Mouse (Mus musculus) heart, adult 18-20 months (tissue): ENCODE measurements at regions not wholly inside any gene's neighbourhood (a gene's known extent, or its start where the extent isn't known, plus 50 kb on each side); places are given as distances from the start of the nearest gene placed in this dataset.
A peak's percentile ranks its signal among the peaks of the same experiment; 100 is the strongest.

ENCODE experiments used
- DNase-seq, 2 experiments: peaks; one replicate each; pipeline ENCODE4 v3.0.0; 2021 to 2022; ENCODE audit warnings: mixed read lengths in 1 of 2

- peak; percentile 40 to 82 for DNase-seq
Observed at GRCm38 (mm10) chr2:133020173-133020837, 74.6 kb upstream of the Fermt1 start.

GRCm38 (mm10) chr2:133021244-133021643 lies 75.5 kb upstream of the Fermt1 start:
- DNase-seq: no peak

- no peak for DNase-seq
Observed at GRCm38 (mm10) chr2:133027038-133027437, 81.3 kb upstream of the Fermt1 start.

DNA sequence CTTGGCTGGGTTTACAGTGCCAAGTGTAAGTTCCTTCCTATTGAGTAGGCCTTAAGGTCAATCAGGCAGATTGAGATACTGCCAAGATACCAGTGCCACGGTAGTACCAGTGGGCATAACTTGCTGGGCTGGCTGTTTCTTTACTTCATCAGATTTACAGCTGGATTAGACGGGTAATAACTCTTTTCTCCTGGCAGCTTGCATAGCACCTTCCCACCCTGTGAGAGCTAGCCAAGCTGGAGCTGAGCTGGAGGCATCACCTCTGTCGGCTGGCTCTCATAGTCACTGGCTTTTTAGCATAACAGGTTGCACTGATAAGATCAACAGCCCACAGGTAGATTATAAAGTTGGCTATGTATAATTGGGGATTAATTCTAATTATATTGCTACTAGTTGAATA lies 89.7 kb upstream of the Fermt1 start:
- DNase-seq: no peak

- DNase-seq: no peak
Observed at GRCm38 (mm10) chr2:133040708-133041107, 95.0 kb upstream of the Fermt1 start.

- no peak for DNase-seq
Observed at GRCm38 (mm10) chr2:133077698-133078356, 132.1 kb upstream of the Fermt1 start.

GRCm38 (mm10) chr2:133090976-133091375 lies 145.3 kb upstream of the Fermt1 start:
- DNase-seq: no peak

GRCm38 (mm10) chr2:133113642-133114041 lies 167.9 kb upstream of the Fermt1 start:
- peak; percentile 18 to 68 for DNase-seq

GRCm38 (mm10) chr2:133118651-133119050 lies 172.9 kb upstream of the Fermt1 start:
- no peak for DNase-seq

DNA sequence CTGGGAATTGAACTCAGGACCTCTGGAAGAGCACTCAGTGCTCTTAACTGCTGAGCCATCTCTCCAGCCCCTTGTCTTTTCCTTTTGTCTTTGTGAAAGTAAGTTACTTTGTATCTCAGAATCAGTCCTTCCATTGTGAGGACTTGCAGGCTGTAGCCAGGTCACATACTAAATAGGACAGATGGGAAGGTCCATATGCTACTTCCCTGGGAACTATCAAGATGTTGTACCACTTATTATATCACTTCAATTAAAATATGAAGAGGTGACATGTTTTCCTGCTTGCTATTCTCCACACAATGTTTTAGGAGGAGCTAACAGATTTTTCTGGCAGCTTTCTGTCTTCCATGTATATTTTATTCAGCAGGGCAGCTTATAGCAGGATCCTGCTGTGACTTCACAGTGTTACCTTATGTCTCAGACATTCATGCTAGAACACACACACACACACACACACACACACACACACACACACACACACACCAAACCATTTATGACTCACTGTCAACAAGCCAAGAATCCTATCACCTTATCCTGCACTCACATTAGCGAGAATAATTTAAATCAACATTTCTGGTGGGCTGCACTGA lies 179.6 kb upstream of the Fermt1 start:
- DNase-seq: no peak

DNA sequence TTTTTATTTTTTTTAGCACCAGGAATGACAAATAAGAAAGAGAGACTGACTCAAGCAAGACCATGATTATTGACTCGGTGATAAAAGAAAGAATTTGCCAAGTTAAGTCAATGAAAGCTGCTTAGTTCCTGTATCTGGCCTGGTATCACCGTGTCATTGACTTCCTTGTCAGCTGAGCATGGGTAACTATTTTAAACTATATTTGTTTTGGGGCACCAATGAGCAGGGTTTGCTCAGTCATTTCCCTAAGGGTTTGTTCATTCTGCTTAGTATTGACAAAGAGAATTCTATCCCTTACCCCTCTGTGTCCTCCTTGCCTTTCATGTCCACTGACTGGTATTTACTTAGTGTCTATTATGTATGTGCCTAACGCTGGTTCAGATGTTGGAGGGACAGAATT lies 189.2 kb upstream of the Fermt1 start:
- no peak for DNase-seq

GRCm38 (mm10) chr2:133138877-133139276 lies 193.2 kb upstream of the Fermt1 start:
- no peak for DNase-seq

DNA sequence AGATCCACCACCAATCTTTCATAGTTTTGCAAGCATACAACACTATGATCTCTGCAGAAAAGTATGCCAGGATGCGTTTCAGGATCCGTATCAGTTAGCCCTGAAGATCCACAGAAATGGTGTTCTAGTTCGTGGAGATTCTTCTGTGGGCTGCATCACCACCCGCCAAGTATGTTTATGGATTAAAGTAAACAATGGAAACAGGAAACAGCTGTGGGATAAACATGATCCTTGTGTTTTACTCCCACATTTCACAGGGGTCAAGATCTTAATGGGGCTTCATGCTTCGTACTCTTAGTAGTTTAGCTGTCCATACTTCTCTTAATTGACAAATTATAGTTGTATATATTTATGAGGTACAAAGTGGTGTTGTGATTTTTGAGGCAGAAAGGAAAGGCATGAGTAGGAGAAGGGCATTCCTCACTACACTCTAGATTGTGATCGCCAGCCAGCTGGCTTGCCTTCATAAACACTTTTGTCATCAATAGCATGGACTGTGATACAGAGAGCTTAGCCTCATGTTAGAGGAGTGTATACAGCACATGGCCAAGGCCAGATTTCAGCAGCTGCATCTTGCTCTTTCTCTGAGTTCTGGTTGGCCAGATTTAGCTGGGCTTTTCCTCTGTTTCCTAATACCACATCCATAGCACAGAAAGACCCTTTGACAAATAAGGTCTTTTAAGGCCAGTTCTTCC lies 195.8 kb upstream of the Fermt1 start:
- DNase-seq: no peak

DNA sequence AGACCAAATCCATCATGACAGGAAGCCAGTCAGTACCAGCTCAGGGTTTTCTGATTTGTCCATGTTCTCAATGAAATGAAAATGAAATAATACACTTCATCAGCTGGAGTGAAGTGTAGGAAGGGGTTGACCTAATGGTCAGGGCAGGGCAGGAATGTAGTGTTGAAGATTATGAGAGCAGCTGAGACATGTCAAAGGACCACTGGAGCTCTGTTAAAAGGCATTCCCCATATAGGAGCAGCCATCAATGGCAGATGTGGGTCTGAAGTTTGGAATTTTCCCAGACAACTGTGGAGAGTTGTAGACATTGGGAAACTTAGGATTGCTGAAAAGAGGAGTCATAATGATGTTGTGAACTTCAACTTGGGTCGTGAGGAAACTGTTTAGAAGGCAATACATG lies 206.8 kb upstream of the Fermt1 start:
- no peak for DNase-seq

DNA sequence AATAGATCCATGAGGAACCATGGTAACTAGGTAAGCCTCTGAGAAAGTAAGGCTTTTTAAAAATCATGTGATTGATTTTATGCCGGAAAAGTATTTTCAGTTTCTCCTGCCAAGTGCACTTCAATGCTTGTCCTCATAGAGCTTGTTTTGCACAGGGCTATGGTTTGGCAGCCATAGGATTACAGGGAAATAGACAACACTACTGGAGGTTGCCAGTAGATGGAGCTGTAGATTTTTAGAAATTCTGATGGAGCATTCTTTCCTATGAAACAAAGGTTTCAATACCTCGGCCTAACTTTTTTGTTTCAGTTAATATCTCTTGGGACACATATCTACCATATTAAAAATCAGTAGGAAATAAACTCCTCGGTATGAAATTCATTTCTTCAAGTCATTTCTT lies 210.8 kb upstream of the Fermt1 start:
- peak; percentile 4 to 31 for DNase-seq

- DNase-seq: no peak
Observed at GRCm38 (mm10) chr2:133158206-133158605, 212.5 kb upstream of the Fermt1 start.

DNA sequence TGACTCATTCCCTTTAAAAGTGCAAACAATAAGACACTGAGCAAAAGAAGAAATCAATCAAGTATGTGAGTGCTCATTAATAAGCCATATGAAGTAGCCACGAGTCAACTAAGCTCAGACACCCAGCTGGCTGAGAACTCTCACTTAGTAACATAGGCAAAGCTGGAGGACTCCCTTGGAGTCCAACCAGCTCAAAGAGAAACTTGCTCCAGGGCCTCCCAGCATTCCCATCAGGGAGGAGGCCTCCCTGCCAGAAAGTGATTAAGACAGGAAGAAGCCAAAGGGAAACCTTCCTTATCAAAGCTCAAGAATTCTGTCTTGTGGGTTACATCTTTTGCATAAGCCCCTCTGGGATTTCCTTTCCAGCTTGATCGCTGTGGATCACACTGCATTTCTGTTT lies 213.7 kb upstream of the Fermt1 start:
- DNase-seq: peak; percentile 22 to 29

DNA sequence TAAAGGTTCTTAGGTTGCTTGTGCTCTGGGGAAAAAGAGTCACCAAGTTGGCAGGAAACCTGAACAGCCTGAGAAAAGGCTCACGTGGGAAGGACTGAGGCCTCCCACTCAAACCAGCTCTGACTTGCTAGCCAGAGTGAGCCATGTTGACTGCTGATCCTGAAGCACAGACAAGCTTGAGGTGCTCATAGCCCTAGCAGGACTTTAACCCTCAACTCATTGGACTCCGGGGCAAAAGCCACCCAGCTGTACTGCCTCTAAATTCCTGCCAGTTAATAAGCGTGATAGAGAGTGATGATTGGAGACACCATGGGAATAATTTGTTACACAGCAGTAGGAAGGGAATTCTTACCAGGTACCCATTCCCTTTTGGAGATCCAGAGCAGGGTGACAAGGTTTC lies 230.7 kb upstream of the Fermt1 start:
- DNase-seq: no peak

GRCm38 (mm10) chr2:133181216-133181615 lies 235.5 kb upstream of the Fermt1 start:
- no peak for DNase-seq

GRCm38 (mm10) chr2:133182920-133183319 lies 237.2 kb upstream of the Fermt1 start:
- no peak for DNase-seq

DNA sequence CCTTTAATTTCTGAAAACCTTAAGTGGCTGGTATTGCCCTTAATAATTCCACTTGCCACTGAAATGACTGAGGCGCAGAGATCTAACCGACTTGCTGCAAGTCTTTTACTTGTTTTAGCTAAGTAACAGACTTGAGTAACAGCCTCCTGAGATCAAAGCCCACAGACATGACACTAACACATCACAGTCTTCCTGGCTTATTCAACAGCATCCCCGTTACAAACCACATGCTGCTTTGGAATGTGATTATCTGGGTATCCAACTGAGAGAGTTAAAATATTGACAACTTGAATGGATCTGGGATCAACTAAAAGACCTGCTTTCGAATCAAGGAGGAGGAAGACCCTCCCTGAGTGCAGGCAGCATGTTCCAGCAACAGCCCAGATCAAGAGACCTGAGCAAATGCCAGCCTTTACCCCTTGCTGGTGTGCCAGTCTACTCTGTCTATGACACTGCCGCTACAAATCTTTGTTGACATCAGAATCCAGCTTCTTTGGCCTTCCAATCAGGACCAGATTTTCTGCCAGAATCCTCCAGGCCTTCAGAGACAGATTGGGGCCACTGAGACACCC lies 258.7 kb upstream of the Fermt1 start:
- no peak for DNase-seq

DNA sequence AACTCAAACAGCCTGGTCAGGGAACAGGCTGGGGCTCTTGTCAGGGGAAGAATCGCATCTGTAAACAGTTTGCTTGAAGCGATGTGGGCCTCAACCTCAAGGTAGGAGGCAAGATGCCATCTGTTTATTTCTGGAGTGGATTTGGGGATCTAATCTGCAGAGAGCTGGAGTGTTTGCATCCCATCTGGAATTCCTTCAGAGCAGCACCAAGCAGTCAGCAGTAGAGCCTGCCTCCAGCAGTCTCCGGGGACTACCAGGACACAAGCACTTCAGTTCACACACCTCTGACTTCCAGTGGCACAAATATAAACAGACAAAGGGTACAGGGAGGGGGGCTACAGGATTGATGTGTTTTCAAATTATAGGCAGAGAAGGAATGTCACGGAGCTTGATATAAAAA lies 262.8 kb upstream of the Fermt1 start:
- no peak for DNase-seq
